Mouse (Mus musculus) mouse trophoblast stem cell (cell line): ENCODE data around the gene Scp2d1.
"Not testable (repeated sequence)": the region's sequence is repeated elsewhere in the genome, so short reads cannot be mapped to it uniquely, and the experiment has no call there.

Experiments used
- in situ Hi-C, 2 experiments: fragments of 300-500 bp; cut with MseI, MboI; formaldehyde crosslinking; loops; 2 replicates in 1 of 2; 3 replicates in 1 of 2; pipeline ENCODE4 v1.15.1; 2025

Scp2d1 gene

GRCm38 (mm10) chr2:144823356-144823755 is at the start of gene Scp2d1:
Scp2d1 (plus strand) TSS chr2:144823656.
- in situ Hi-C loops: not testable (repeated sequence)

DNA sequence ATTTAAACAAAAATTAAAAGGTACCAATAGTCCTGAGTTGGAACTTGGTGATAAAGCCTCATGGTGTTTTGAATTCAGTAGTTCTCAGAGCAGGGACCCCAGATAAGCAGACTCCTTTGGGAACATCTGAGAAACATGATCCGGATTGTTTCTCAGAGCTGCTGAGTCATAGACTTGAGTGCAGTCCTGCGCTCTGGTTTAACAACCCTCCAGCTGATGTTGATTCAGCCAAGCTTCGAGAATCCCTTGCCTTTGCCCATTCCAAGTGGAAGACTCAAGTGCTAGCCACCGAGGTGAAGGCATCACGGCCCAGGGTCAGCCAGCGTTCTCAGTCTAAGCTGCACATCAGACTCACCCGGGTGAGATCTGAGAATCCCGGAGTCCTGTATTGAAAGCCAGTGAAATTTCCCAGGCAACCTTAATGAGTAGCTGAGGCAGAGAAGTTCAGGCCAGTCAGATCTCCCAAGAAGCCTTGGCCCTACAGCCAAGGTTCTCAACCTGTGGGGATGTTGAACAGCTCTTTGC is 48.8 kb upstream of the Scp2d1 start:
- in situ Hi-C loops: no loop called here

DNA sequence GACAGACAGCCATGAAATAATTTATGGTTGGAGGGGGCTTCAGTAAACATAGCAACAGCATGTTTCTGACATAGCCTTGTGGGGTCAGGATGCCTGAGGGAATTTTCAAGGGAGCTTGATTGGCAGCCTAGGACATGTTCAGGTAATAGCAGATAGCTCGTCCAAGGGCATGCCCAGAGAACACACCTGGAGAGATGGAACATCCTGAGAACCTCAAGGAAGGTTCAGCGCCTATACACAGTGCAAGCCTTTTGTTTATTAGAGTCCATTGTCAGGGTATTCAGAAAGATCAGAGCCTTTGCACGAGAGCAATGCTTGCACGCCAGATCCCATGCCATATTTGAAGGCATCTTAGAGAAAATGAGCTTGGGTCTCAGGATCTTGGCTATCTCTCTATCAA is 47.8 kb upstream of the Scp2d1 start:
- in situ Hi-C loops: no loop called here

DNA sequence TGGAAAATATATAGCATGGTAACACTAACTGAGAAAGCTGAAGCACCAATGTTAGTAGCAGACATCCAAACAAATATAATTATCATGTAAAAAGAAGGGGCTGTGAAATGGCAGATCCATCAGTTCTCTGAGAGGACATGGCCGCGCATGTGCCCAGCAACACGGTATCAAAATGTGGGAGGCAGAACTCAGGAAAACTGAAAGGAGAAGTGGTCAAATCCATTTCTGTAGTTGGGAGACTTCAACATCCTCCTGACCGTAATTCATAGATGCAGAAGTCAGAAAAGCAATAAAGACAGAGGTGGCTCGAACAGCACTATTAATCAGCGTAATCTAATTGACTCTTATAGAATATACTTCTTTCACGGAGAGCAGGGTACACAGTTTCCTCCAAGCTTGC is 44.2 kb upstream of the Scp2d1 start:
- in situ Hi-C loops: no loop called here

- in situ Hi-C loops: no loop called here
Observed at GRCm38 (mm10) chr2:144780731-144781130, 42.7 kb upstream of the Scp2d1 start.

- in situ Hi-C loops: no loop called here
Observed at GRCm38 (mm10) chr2:144781871-144782270, 41.6 kb upstream of the Scp2d1 start.

DNA sequence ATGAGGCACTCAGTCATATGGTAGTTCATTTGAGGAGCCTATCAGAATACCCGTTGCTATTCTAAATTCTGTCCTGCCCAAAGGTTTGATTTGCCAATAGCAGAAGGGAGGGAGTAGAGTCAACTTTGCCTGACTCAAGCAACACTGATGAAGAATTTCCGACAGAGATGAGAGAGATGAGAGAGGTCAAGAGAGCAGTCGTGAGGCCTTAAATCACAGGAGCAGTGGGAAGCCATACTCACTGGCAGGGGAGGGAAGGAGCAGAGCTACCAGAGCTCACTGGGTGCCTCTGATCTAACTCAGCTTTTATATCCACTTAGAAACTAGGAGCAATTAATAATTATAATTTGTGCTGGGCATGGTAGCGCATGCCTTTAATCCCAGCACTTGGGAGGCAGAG is 41.0 kb upstream of the Scp2d1 start:
- in situ Hi-C loops: no loop called here

- in situ Hi-C loops: no loop called here
Observed at GRCm38 (mm10) chr2:144783190-144783589, 40.3 kb upstream of the Scp2d1 start.

- in situ Hi-C loops: no loop called here
Observed at GRCm38 (mm10) chr2:144783831-144784230, 39.6 kb upstream of the Scp2d1 start.

DNA sequence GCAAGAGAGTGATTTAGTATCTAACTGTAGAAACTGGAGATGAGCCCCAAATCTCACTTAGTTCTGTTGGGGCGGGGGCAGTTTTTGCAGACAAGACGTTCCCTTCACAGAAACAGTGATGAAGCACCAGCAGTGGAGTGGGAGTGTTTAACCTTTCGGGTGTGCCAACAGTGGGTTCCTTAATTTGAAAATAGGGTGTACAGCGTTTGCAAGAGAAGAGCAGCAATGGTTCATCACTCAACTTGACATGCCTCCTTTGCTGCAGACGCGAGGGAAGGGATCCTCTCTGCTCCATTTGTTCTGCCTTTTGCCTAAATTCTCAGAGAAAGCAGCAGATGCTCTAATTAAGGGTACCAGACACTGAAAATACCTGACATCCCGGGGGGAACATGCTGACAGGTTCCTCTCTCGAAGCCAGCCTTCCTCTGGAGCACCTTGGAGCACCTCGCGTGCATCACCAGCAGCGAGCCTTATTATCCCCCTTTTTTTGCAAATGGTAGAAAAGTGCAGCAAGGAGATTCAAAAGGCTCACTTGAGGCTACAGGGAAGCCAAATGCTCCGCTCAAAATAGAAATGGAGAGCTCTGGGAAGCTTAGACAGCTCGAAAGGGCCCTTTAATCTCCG is 31.7 kb upstream of the Scp2d1 start:
- in situ Hi-C loops: no loop called here

- in situ Hi-C loops: no loop called here
Observed at GRCm38 (mm10) chr2:144797515-144797914, 25.9 kb upstream of the Scp2d1 start.

GRCm38 (mm10) chr2:144807766-144808754 is 15.4 kb upstream of the Scp2d1 start:
- in situ Hi-C loops: no loop called here

GRCm38 (mm10) chr2:144828457-144828985 is 5.1 kb downstream of the Scp2d1 start:
- in situ Hi-C loops: no loop called here

GRCm38 (mm10) chr2:144836667-144837311 is 13.3 kb downstream of the Scp2d1 start:
- in situ Hi-C loops: no loop called here

DNA sequence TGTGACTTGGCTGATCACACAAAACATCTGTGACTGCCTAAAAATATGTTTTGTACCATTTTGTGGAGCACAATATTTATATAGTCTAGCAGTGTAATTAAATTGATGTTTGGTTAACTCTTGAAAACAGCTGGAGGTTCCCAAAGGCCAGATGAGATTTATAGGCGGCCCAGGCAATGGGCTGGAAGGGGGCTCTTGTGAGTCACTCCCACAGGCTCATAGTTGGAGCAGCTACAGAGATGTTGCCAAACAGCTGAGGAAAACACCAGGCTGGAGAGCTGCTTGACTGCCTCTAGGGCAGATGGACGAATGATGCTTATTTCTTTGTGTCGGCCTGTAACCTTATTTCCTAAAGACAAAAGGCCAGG is 13.8 kb downstream of the Scp2d1 start:
- in situ Hi-C loops: no loop called here

- in situ Hi-C loops: no loop called here
Observed at GRCm38 (mm10) chr2:144868827-144869226, 45.4 kb downstream of the Scp2d1 start.
